Mouse (Mus musculus): ENCODE data around the gene 3300002I08Rik.
A peak's percentile ranks its signal among the peaks of the same experiment; 100 is the strongest.
"Not testable (repeated sequence)": the region's sequence is repeated elsewhere in the genome, so short reads cannot be mapped to it uniquely, and the experiment has no call there.

The 3300002I08Rik gene

DNA sequence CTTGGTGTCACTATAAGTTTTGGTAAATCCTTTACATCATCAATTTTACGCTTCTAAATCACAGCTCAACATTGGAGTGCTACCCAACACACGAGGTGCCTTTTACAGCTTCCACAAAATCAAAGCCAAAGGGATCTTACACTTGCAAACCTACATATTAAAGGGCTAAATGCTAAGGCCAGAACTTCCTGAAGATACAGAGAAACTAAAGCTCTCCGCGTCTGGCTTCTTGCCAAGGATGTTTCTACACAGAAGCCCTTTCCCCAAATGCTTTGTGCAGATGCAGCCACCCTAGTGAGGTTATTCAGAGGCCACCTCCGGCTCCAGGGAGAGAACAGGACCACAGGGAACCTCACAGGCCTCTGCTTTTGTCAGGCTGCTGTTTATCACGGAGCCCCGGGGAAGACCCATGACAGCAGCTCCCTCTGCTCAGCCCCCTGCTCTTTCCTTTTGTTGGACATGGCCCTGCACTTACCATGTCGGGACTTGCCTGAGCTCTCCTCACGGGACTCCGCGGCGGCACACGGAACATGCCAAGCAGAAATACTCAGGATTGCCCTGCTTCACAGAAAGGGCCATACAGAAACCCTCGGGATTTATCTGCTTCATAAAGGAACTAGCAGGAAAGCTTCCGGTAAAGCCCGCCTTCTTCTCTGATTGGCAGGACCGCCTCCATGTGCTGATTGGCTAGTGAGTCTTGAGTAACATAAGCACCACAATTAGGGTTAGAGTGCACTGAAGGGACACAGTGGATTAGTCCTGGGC is at the start of gene 3300002I08Rik:
Gene 3300002I08Rik (minus strand): TSS at position 653 of the 765 bp plus-strand sequence.
- DNase-seq (ENCODE audit: low spot score) = peak; percentile 54

DNA sequence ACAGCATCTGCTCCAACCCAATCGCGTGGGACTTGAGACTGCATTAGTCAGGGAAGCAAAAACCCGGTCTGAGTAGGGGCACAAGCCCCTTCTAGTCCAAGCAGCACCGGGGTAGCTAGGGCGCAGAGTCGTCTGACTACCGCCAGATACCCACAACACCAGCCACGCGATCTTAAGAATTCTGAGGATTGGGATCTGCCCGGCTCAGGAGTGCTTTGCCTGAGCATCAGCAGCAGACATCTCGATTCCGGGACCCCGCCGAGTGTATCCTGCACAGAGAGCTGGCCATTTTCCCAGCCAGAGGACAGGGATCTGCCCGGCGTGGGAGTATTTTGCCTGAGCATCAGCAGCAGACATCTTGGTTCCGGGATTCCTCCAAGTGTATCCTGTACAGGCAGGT is 49.6 kb upstream of the 3300002I08Rik start:
- not testable (repeated sequence) for DNase-seq (ENCODE audit: low spot score)

DNA sequence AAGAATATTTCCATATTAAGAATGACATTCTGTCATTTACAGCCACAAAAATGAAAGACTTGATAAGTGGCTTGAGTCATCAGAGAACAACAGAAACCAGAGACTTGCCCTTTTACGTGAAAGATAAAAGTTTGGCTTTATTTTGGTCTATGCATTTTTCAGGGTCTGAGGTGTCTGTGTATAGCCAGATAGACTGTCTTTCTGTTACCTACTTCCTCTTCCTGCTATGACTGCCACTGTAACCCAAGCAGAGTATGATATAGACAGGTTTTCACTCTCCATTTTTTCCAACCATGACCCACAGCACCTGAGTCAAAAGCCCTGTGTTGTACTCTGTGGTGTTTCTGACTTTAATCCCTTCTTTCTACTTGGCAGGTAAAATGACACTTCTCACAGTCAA is 27.6 kb upstream of the 3300002I08Rik start:
- DNase-seq (ENCODE audit: low spot score) = no peak

DNA sequence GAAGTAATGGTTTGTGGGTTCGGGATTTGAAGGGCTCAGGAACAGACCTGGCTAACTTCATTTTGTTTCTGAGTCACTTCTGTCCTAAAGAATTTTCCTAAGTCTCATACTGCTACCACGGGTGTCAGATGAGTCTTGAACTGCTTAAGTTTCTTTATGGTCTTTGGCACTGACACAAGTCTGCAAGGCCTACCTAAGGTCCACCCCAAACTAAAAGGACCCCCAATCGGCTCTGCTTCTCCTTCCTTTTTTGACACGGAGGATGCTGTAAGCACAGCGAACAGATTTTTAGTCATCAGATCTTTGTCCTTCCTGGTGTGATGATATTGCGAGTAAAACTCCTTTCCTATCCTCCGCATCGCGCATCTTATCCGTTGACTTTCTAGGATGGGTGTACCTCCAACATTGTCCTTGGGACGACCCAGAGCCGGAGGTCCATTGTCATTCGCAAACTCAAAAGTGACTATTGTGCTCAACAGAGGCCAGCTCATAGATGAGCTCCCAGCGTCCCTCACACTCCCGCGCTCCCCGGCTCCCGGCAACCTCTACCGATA is 23.1 kb upstream of the 3300002I08Rik start:
- not testable (repeated sequence) for DNase-seq (ENCODE audit: low spot score)

DNA sequence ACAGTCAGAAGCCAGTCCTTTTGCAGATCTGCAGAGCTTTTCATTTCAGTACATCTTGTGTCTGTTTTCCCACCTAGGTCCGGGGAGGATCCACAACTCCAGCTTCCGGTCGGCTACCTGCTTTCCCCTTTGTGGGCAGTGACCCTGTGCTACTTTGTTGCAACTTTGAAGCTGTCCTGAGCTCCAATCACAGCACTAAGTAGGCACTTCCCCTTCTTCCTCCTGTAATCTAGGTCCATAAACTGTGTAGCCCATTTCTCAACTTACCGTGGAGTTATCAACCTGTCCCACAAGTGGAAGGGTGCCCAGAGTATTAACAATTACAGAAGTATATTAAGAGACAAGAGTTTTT is 289 bp upstream of the 3300002I08Rik start:
- DNase-seq (ENCODE audit: low spot score) = no peak

DNA sequence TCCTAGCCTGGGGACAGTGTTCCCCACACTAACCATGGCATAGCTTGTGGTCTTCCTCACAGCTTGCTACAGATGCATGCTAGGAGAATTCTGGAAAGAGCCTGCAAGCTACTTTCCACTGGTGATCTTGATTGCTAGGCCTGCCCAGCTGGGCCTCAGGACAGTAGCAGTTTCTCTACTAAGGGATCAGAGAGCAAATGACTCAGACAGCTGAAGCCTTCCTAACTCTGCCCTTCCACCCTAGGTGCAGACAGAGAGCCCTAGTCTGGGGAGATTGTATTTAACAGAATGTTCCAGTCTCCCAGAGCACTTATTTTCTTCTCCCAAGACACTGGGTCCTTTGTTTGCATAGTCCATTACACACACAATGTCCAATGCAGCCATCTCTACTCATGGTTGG is 5.4 kb downstream of the 3300002I08Rik start:
- not testable (repeated sequence) for DNase-seq (ENCODE audit: low spot score)

DNA sequence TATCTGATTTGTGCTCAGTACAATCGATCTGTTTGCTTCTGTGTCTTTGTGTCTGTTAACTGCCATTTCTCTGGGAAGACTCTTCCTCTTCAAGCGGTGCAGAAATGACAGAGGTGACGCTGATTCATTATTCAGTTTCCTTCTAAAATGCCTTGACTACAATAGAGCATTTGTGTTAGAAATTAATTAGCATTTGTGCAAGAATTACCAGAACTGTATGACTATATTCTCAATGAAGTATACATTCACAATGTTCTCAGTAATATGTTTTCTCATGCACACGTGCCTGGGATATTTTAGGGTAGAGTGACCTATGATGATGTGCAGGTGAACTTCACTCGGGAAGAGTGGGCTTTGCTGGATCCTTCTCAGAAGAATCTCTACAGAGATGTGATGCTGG is 39.2 kb downstream of the 3300002I08Rik start, which contains the start of gene Gm10130:
Gene Gm10130 (plus strand): TSS at position 301 of the 400 bp plus-strand sequence.
- DNase-seq (ENCODE audit: low spot score) = no peak

DNA sequence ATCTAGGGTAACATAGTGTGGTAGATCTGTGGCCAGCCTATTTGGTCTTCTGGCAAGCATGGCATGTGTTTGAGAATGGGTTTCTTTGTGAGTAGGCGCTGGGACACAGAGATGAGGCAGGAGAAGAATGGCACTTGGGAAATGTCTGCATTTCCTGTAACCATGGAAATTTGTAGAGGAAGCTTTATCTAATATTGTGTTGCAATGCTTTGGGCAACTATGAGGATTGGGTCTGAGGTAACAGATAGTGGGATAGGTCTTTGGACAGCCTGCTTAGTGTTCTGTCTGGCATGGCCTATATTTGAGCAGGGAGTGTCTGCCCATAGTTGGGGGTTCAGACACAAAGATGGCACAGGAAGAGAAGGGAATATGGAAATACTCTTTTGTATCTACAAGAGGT is 43.6 kb downstream of the 3300002I08Rik start:
- DNase-seq (ENCODE audit: low spot score) = no peak

DNA sequence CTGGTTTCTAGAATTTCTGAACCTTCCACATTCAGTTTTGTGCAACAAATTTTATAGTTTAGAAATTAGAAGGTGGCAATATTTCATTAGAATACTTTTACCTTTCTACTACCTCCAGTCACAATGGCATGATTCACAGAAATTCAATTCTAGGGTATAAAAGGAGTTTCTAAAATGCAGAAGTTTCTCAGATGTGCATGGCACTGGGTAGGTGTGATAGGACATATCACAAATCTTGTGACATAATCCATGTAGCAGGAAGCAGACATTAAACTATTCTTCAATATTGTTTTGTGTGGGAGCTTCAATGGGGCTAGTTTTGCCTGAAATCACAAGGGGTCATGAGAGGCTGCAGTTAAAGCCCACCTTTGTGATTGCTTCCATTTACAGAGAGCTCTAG is 46.4 kb downstream of the 3300002I08Rik start:
- no peak for DNase-seq (ENCODE audit: low spot score)

DNA sequence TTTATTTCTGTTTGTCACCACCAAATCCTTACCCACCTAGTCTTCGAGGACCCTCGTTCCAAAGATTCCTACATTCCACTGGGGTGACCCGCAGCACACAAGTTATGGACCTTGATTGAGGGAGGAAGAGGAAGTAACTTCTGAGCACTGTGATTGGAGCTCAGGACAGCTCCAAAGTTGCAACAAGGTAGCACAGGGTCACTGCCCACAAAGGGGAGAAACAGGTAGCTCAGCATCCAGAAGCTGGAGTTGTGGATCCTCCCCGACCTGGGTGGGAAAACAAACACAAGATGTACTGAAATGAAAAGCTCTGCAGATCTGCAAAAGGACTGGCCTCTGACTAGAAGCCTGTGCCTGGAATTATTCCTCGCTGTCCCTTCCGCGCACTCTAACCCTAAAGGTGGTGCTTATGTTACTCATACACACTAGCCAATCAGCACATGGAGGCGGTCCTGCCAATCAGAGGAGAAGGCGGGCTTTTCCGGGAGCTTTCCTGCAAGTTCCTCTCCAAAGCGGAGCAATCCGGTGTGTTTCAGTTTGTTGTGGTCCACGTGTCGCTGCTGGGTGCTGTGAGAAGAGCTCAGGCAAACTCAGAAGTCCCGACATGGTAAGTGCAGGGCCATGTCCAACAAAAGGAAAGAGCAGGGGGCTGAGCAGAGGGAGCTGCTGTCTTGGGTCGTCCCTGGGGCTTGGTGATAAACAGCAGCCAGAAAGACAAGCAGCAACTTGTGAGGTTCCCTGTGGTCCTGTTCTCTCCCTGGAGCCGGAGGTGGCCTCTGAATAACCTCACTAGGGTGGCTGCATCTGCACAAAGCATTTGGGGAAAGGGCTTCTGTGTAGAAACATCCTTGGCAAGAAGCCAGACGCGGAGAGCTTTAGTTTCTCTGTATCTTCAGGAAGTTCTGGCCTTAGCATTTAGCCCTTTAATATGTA is 51.3 kb downstream of the 3300002I08Rik start:
- peak; percentile 76 for DNase-seq (ENCODE audit: low spot score)

DNA sequence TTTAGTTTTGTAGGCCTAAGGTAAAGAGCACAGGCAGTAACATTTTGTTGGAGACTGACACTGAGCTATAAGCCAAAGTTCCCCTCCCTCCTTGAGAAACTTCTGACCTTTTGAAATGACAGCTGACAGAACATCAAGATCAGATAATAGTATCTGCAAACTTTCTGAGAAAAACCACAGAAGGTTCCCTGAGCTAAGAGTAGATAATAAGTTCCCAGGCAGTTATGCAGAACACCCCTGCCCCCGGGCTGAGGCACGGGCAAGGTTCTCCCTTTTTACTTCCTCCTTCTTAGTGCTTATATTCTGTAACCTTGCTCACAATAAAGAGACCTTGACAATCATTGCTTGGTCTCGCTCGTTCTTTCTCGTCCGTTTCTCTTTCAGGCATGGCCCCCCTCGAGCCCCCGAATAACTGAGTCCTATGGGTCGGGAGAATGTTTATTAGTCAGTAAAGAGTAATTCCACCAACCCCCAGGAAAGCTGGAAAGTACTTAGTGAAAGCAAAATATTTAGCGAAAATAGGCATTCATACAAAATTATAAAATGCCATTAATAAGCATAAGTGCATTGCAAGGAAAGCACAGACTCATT is 55.3 kb downstream of the 3300002I08Rik start:
- peak; percentile 56 for DNase-seq (ENCODE audit: low spot score)

DNA sequence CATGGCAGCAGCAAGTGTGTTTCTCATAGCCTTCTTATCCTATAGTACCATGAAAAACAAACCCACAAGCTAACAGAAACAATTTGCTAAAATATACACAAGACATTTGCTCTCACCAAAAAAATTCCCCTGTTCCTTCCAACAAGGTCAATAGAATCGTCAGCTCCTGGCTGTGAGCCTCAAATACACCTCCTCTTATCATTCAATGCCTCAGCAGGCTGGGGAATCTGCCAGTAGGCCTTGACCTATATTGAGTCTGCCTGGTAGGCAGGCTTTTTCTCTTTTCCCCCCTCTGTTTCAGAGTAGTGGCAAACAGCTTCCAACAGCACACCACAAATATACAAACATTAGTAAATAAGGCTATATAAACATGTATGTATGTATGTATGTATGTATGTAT is 63.5 kb downstream of the 3300002I08Rik start:
- DNase-seq (ENCODE audit: low spot score) = no peak

DNA sequence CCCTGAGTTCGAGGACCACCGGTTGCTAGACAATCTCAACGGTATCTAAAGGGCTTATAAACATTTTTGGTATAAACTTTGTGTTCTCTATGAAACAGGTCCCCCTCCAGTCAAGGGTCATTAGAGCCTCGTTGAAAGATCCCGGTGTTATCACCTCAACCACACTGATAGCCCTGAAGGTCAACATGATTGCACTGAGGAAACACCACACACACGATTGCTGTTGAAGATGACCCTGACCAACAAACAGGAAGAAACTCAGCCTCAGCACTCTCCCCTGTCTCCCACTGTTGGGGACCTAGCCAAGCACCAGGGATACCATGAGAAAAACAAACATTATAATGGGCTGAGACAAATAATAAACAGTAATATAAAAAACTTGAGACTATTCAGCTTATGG is 68.9 kb downstream of the 3300002I08Rik start:
- DNase-seq (ENCODE audit: low spot score) = no peak
